Mouse (Mus musculus) forebrain, embryonic 15.5 days (tissue): ENCODE results near the gene Gatad1. TPM values are rescaled to one million over a fixed set of nuclear protein-coding genes. Genes with fewer than 3 reads are reported as not detected.
"Not testable (repeated sequence)": the region's sequence is repeated elsewhere in the genome, so short reads cannot be mapped to it uniquely, and the experiment has no call there.

Experiments
- ATAC-seq: fragments of 200-750 bp; cut with Nextera tagmentation; replicated peaks from 2 replicates; pipeline ENCODE4 v1.8.0; 2017; ENCODE audit warnings: mild to moderate bottlenecking, moderate TSS enrichment, moderate library complexity
- H3K27ac ChIP-seq: fragments of 300-500 bp; sonication (generic); replicated peaks from 2 replicates; pipeline ENCODE4 v1.5.1; 2015; ENCODE audit warnings: mild to moderate bottlenecking, inconsistent platforms
- H3K27me3 ChIP-seq: fragments of 300-500 bp; sonication (generic); 2 replicates; pipeline ENCODE4 v1.6.1; 2015; ENCODE audit warnings: inconsistent platforms
- H3K36me3 ChIP-seq: fragments of 300-500 bp; sonication (generic); 2 replicates; pipeline ENCODE4 v1.6.1; 2015; ENCODE audit warnings: mild to moderate bottlenecking, inconsistent platforms
- H3K4me1 ChIP-seq: fragments of 300-500 bp; sonication (generic); 2 replicates; pipeline ENCODE4 v1.6.1; 2015; ENCODE audit warnings: inconsistent platforms
- H3K4me2 ChIP-seq: fragments of 300-500 bp; sonication (generic); replicated peaks from 2 replicates; pipeline ENCODE4 v1.6.1; 2015; ENCODE audit warnings: mild to moderate bottlenecking, inconsistent platforms
- H3K4me3 ChIP-seq: fragments of 300-500 bp; sonication (generic); 2 replicates; pipeline ENCODE4 v1.5.1; 2015; ENCODE audit warnings: mild to moderate bottlenecking, inconsistent platforms
- H3K9ac ChIP-seq: fragments of 300-500 bp; sonication (generic); replicated peaks from 2 replicates; pipeline ENCODE4 v1.6.1; 2015; ENCODE audit warnings: mild to moderate bottlenecking, inconsistent platforms
- H3K9me3 ChIP-seq: fragments of 300-500 bp; sonication (generic); 2 replicates; pipeline ENCODE4 v1.6.1; 2016; ENCODE audit warnings: inconsistent platforms
- whole genome bisulfite sequencing: fragments of 180-500 bp; shearing (Covaris S2); methylation state at CpG from one replicate; pipeline ENCODE4 v1.1.7; 2015; ENCODE audit warnings: mixed read lengths; 5-methylcytosine and 5-hydroxymethylcytosine counted together
- polyA plus RNA-seq: library from polyadenylated mRNA; unstranded; fragments of >200 nt; fragmentation: Nextera tagmentation; extraction: Ambion mirVana; gene quantifications from 2 replicates; pipeline ENCODE4 v1.2.1, GENCODE M21; 2015

Gene Gatad1
- polyA plus RNA-seq, 1 experiment from 2014 or later, result 58.6 TPM

- Histone ChIP-seq H3K4me3 (no peak overlapping the region), H3K9me3 (no peaks in the 10 kb centered on the region), H3K27ac (no peak overlapping the region), H3K27me3 (no peaks in the 10 kb centered on the region), H3K36me3 (peaks cover 33% of the 10 kb centered on the region; the same call in 1 of the 2 replicates), H3K4me2 (no peak overlapping the region), H3K4me1 (no peaks in the 10 kb centered on the region), H3K9ac (no peak overlapping the region)
- no peak for ATAC-seq
- WGBS, result 86% methylated on average over 5 of the region's 5 CpGs
These were observed 24.7 kb downstream of the Gatad1 start for GRCm38 (mm10) chr5:3632285-3632684.

- Histone ChIP-seq H3K9me3 (no peaks in the 10 kb centered on the region), H3K4me3 (no peak overlapping the region), H3K27me3 (no peaks in the 10 kb centered on the region), H3K4me2 (no peak overlapping the region), H3K9ac (no peak overlapping the region), H3K36me3 (peaks cover 28% of the 10 kb centered on the region; the same call in 1 of the 2 replicates), H3K4me1 (no peaks in the 10 kb centered on the region), H3K27ac (no peak overlapping the region)
- 57% methylated on average over 16 of the region's 16 CpGs for WGBS
- ATAC-seq, result no peak
These were observed 25.3 kb downstream of the Gatad1 start for GRCm38 (mm10) chr5:3631512-3632271.

GRCm38 (mm10) chr5:3630055-3630454 is 26.9 kb downstream of the Gatad1 start:
- Histone ChIP-seq H3K9me3 (no peaks in the 10 kb centered on the region), H3K27ac (no peak overlapping the region), H3K4me1 (no peaks in the 10 kb centered on the region), H3K9ac (no peak overlapping the region), H3K4me2 (no peak overlapping the region), H3K27me3 (no peaks in the 10 kb centered on the region), H3K36me3 (peaks cover 35% of the 10 kb centered on the region), H3K4me3 (no peak overlapping the region)
- ATAC-seq, result no peak
- WGBS, result 94% methylated on average over 5 of the region's 5 CpGs

- Histone ChIP-seq H3K9ac (no peak overlapping the region), H3K27me3 (no peaks in the 10 kb centered on the region), H3K4me1 (no peaks in the 10 kb centered on the region), H3K4me2 (no peak overlapping the region), H3K27ac (no peak overlapping the region), H3K4me3 (no peak overlapping the region), H3K36me3 (peaks cover 52% of the 10 kb centered on the region), H3K9me3 (no peaks in the 10 kb centered on the region)
- no peak for ATAC-seq
- 89% methylated on average over 7 of the region's 7 CpGs for WGBS
These were observed 36.5 kb downstream of the Gatad1 start for GRCm38 (mm10) chr5:3620486-3620885.

GRCm38 (mm10) chr5:3611835-3612234 is 45.1 kb downstream of the Gatad1 start:
- H3K27me3 ChIP-seq, H3K4me1 ChIP-seq, H3K9me3 ChIP-seq, H3K27ac ChIP-seq, H3K9ac ChIP-seq, H3K4me2 ChIP-seq, H3K4me3 ChIP-seq, ATAC-seq: not testable (repeated sequence)
- H3K36me3 ChIP-seq, result peaks cover 60% of the 10 kb centered on the region
- 91% methylated on average over 2 of the region's 2 CpGs for WGBS

- WGBS, result 96% methylated on average over 7 of the region's 7 CpGs
- H3K36me3 ChIP-seq, result peaks cover 58% of the 10 kb centered on the region
- ATAC-seq, result no peak
- no peaks in the 10 kb centered on the region for H3K27me3 ChIP-seq
- no peak overlapping the region for H3K27ac ChIP-seq
- H3K4me1 ChIP-seq, result no peaks in the 10 kb centered on the region
- no peaks in the 10 kb centered on the region for H3K9me3 ChIP-seq
- H3K4me2 ChIP-seq, result no peak overlapping the region
- no peak overlapping the region for H3K9ac ChIP-seq
- no peak overlapping the region for H3K4me3 ChIP-seq
These were observed 47.7 kb downstream of the Gatad1 start for GRCm38 (mm10) chr5:3609241-3609640.

- Histone ChIP-seq H3K27me3 (no peaks in the 10 kb centered on the region), H3K4me2 (no peak overlapping the region), H3K27ac (no peak overlapping the region), H3K9me3 (no peaks in the 10 kb centered on the region), H3K9ac (no peak overlapping the region), H3K4me3 (no peak overlapping the region), H3K36me3 (peaks cover 53% of the 10 kb centered on the region), H3K4me1 (no peaks in the 10 kb centered on the region)
- ATAC-seq, result no peak
- 95% methylated on average over 9 of the region's 9 CpGs for WGBS
These were observed 49.9 kb downstream of the Gatad1 start for GRCm38 (mm10) chr5:3607114-3607513.

- H3K27me3 ChIP-seq, result no peaks in the 10 kb centered on the region
- H3K9me3 ChIP-seq, result no peaks in the 10 kb centered on the region
- H3K9ac ChIP-seq, result no peak overlapping the region
- no peak overlapping the region for H3K27ac ChIP-seq
- WGBS, result 95% methylated on average over 3 of the region's 3 CpGs
- no peak for ATAC-seq
- no peak overlapping the region for H3K4me2 ChIP-seq
- no peak overlapping the region for H3K4me3 ChIP-seq
- peaks cover 14% of the 10 kb centered on the region for H3K36me3 ChIP-seq
- H3K4me1 ChIP-seq, result peaks cover 10% of the 10 kb centered on the region
These were observed 56.2 kb downstream of the Gatad1 start for GRCm38 (mm10) chr5:3600790-3601189.

- H3K9me3 ChIP-seq, result no peaks in the 10 kb centered on the region
- no peaks in the 10 kb centered on the region for H3K27me3 ChIP-seq
- no peak overlapping the region for H3K9ac ChIP-seq
- no peak overlapping the region for H3K4me2 ChIP-seq
- H3K4me1 ChIP-seq, result peaks cover 12% of the 10 kb centered on the region
- no peak for ATAC-seq
- H3K4me3 ChIP-seq, result no peak overlapping the region
- WGBS, result 91% methylated on average over 1 of the region's 1 CpGs
- no peak overlapping the region for H3K27ac ChIP-seq
- H3K36me3 ChIP-seq, result peaks cover 10% of the 10 kb centered on the region
These were observed 56.7 kb downstream of the Gatad1 start for GRCm38 (mm10) chr5:3600298-3600697.

GRCm38 (mm10) chr5:3598766-3599165 is 58.2 kb downstream of the Gatad1 start:
- no peak overlapping the region for H3K9ac ChIP-seq
- no peak overlapping the region for H3K27ac ChIP-seq
- no peak overlapping the region for H3K4me3 ChIP-seq
- no peaks in the 10 kb centered on the region for H3K9me3 ChIP-seq
- ATAC-seq, result no peak
- no peaks in the 10 kb centered on the region for H3K27me3 ChIP-seq
- WGBS, result 94% methylated on average over 5 of the region's 5 CpGs
- H3K36me3 ChIP-seq, result no peaks in the 10 kb centered on the region
- H3K4me2 ChIP-seq, result no peak overlapping the region
- H3K4me1 ChIP-seq, result peaks cover 22% of the 10 kb centered on the region

GRCm38 (mm10) chr5:3597171-3597570 is 59.8 kb downstream of the Gatad1 start:
- ATAC-seq, result no peak
- peak overlapping the region; percentile 75 for H3K4me2 ChIP-seq
- no peaks in the 10 kb centered on the region for H3K27me3 ChIP-seq
- H3K27ac ChIP-seq, result no peak overlapping the region
- H3K36me3 ChIP-seq, result no peaks in the 10 kb centered on the region
- peak overlapping the region; percentile 71 for H3K9ac ChIP-seq
- H3K9me3 ChIP-seq, result no peaks in the 10 kb centered on the region
- H3K4me1 ChIP-seq, result peaks cover 22% of the 10 kb centered on the region
- peak overlapping the region; percentile 92 for H3K4me3 ChIP-seq

- H3K27me3 ChIP-seq, result no peaks in the 10 kb centered on the region
- ATAC-seq, result peak; percentile 86
- H3K4me1 ChIP-seq, result peaks cover 22% of the 10 kb centered on the region
- peak within 1 kb of the TSS; percentile 61 for H3K27ac ChIP-seq
- peak within 1 kb of the TSS; percentile 92 for H3K4me3 ChIP-seq
- WGBS, result 0% methylated on average over 31 of the region's 31 CpGs
- peaks cover 5% of the 10 kb centered on the region for H3K36me3 ChIP-seq
- peak within 1 kb of the TSS; percentile 71 for H3K9ac ChIP-seq
- H3K9me3 ChIP-seq, result no peaks in the 10 kb centered on the region
- peak within 1 kb of the TSS; percentile 82 for H3K4me2 ChIP-seq
These were observed 60.6 kb downstream of the Gatad1 start, which contains the start of gene Rbm48 for GRCm38 (mm10) chr5:3596399-3596766. Gene Rbm48 (minus strand): TSS chr5:3596585.
